Mouse (Mus musculus) G1E (cell line): ENCODE measurements around the gene Jmy.

ENCODE experiments used
- CTCF ChIP-seq: IDR thresholded peaks from 2 replicates; pipeline ENCODE4 v1.5.1; 2012; ENCODE audit warnings: low read depth, low read length, inconsistent platforms, mixed read lengths
- GATA1 ChIP-seq: IDR thresholded peaks from 2 replicates; pipeline ENCODE4 v1.6.1; 2012; ENCODE audit warnings: borderline replicate concordance, low read length, inconsistent platforms, mixed read lengths

DNA sequence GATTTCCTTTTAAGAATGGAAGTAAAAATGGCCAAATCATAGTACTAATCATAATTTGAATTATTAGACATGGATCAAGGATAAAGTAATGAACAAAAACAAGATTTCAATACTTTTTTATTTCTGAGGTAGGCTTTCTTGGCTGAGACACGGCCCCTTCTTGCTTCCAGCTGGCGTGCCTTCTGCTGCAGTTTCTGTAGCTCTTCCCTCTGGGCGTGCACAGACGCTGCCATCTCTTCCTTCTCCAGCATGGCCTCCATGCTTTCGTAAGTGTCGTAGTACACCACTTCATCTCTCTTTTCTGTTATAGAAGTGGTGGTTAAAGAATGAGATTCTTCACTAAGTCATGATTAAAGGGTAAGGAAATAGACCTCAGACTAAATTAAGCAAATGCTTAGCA is 46.3 kb downstream of the Jmy start:
- TF ChIP-seq CTCF (no peak), GATA1 (no peak)
